Mouse (Mus musculus) stomach, postnatal 0 days (tissue): ENCODE measurements at regions not wholly inside any gene's neighbourhood (a gene's known extent, or its start where the extent isn't known, plus 50 kb on each side); places are given as distances from the start of the nearest gene placed in this dataset.

Experiments
- ATAC-seq: fragments of 200-750 bp; cut with Nextera tagmentation; 2 replicates; pipeline ENCODE4 v1.8.0; 2017; ENCODE audit not compliant: low FRiP score, low TSS enrichment
- DNase-seq: peaks from one replicate; pipeline ENCODE4 v3.0.0-alpha.2; 2016; ENCODE audit warnings: low spot score
- H3K27ac ChIP-seq: fragments of 300-500 bp; sonication (generic); replicated peaks from 2 replicates; pipeline ENCODE4 v1.5.1; 2014; ENCODE audit warnings: mild to moderate bottlenecking, control low read depth
- H3K27me3 ChIP-seq: fragments of 300-500 bp; sonication (generic); 2 replicates; pipeline ENCODE4 v1.6.1; 2014; ENCODE audit warnings: low read length; ENCODE audit not compliant: control insufficient read depth, insufficient read depth
- H3K36me3 ChIP-seq: fragments of 300-500 bp; sonication (generic); 2 replicates; pipeline ENCODE4 v1.6.1; 2014; ENCODE audit warnings: low read length, mixed read lengths; ENCODE audit not compliant: control insufficient read depth, insufficient read depth
- H3K4me1 ChIP-seq: fragments of 300-500 bp; sonication (generic); replicated peaks from 2 replicates; pipeline ENCODE4 v1.6.1; 2014; ENCODE audit warnings: antibody characterized with exemption; ENCODE audit not compliant: control insufficient read depth, insufficient read depth
- H3K4me2 ChIP-seq: fragments of 300-500 bp; sonication (generic); replicated peaks from 2 replicates; pipeline ENCODE4 v1.6.1; 2014; ENCODE audit warnings: low read depth, mild to moderate bottlenecking, control low read depth, moderate library complexity
- H3K4me3 ChIP-seq: fragments of 300-500 bp; sonication (generic); 2 replicates; pipeline ENCODE4 v1.5.1; 2014; ENCODE audit warnings: low read depth, low read length, control low read depth
- H3K9ac ChIP-seq: fragments of 300-500 bp; sonication (generic); 2 replicates; pipeline ENCODE4 v1.6.1; 2014; ENCODE audit warnings: mild to moderate bottlenecking, low read length, control low read depth, mixed read lengths
- H3K9me3 ChIP-seq: fragments of 300-500 bp; sonication (generic); 2 replicates; pipeline ENCODE4 v1.6.1; 2016; ENCODE audit warnings: low read length; ENCODE audit not compliant: control insufficient read depth
- CTCF ChIP-seq: IDR thresholded peaks from 2 replicates; pipeline ENCODE4 v1.5.1; 2016; ENCODE audit warnings: antibody characterized with exemption, low read depth, mild to moderate bottlenecking, moderate library complexity
- EP300 ChIP-seq: optimal IDR thresholded peaks from 2 replicates; pipeline ENCODE3; 2016; ENCODE audit warnings: antibody characterized with exemption
- WGBS: fragments of 180-500 bp; shearing (Covaris S2); extraction: QIAGEN DNeasy Blood & Tissue Kit; methylation state at CpG from one replicate; pipeline ENCODE4 v1.1.7; 2014; 5-methylcytosine and 5-hydroxymethylcytosine counted together

- DNase-seq (no peak), ATAC-seq (no peak)
- H3K9ac ChIP-seq = no peak overlapping the region
- no peaks in the 10 kb centered on the region for H3K9me3 ChIP-seq
- H3K27ac ChIP-seq = no peak overlapping the region
- no peaks in the 10 kb centered on the region for H3K27me3 ChIP-seq
- no peak overlapping the region for H3K4me2 ChIP-seq
- 83% methylated on average over 22 of the region's 22 CpGs for WGBS
- no peaks in the 10 kb centered on the region for H3K4me1 ChIP-seq
- H3K4me3 ChIP-seq = no peak overlapping the region
- TF ChIP-seq CTCF = no peak
- no peaks in the 10 kb centered on the region for H3K36me3 ChIP-seq
These were observed 121.1 kb upstream of the Akirin2 start for GRCm38 (mm10) chr4:34429456-34430235.

- 84% methylated on average over 3 of the region's 3 CpGs for WGBS
- Histone ChIP-seq H3K9me3 (no peaks in the 10 kb centered on the region), H3K27ac (no peak overlapping the region), H3K27me3 (no peaks in the 10 kb centered on the region), H3K4me2 (no peak overlapping the region), H3K9ac (no peak overlapping the region), H3K4me1 (no peaks in the 10 kb centered on the region), H3K36me3 (no peaks in the 10 kb centered on the region), H3K4me3 (no peak overlapping the region)
- TF ChIP-seq EP300 (no peak), CTCF (no peak)
- DNase-seq (no peak), ATAC-seq (no peak)
These were observed 113.4 kb upstream of the Akirin2 start for GRCm38 (mm10) chr4:34437316-34437715.

- Histone ChIP-seq H3K9ac (no peak overlapping the region), H3K9me3 (no peaks in the 10 kb centered on the region), H3K27ac (no peak overlapping the region), H3K36me3 (no peaks in the 10 kb centered on the region), H3K4me2 (no peak overlapping the region), H3K27me3 (no peaks in the 10 kb centered on the region), H3K4me3 (no peak overlapping the region), H3K4me1 (no peaks in the 10 kb centered on the region)
- ATAC-seq (no peak), DNase-seq (no peak)
- TF ChIP-seq EP300 (no peak), CTCF (no peak)
- 80% methylated on average over 7 of the region's 7 CpGs for WGBS
These were observed 101.2 kb upstream of the Akirin2 start for GRCm38 (mm10) chr4:34449582-34449981.

GRCm38 (mm10) chr4:34462591-34462990 is 88.1 kb upstream of the Akirin2 start:
- 80% methylated on average over 4 of the region's 4 CpGs for WGBS

GRCm38 (mm10) chr4:34465845-34466244 is 84.9 kb upstream of the Akirin2 start:
- H3K9ac ChIP-seq = no peak overlapping the region
- DNase-seq = no peak
- WGBS = 98% methylated on average over 2 of the region's 2 CpGs

More at GRCm38 (mm10) chr4:34462591-34462990, 88.1 kb upstream of the Akirin2 start:
- Histone ChIP-seq H3K4me1 (no peaks in the 10 kb centered on the region), H3K27me3 (no peaks in the 10 kb centered on the region), H3K9me3 (no peaks in the 10 kb centered on the region), H3K4me2 (no peak overlapping the region), H3K9ac (no peak overlapping the region), H3K4me3 (no peak overlapping the region), H3K27ac (no peak overlapping the region), H3K36me3 (no peaks in the 10 kb centered on the region)
- TF ChIP-seq EP300 (no peak), CTCF (no peak)
- ATAC-seq (no peak), DNase-seq (no peak)

GRCm38 (mm10) chr4:34466309-34466708 is 84.4 kb upstream of the Akirin2 start:
- no peaks in the 10 kb centered on the region for H3K4me1 ChIP-seq
- TF ChIP-seq EP300 = no peak
- TF ChIP-seq CTCF = no peak
- DNase-seq = no peak
- H3K9ac ChIP-seq = no peak overlapping the region
- no peaks in the 10 kb centered on the region for H3K27me3 ChIP-seq
- H3K36me3 ChIP-seq = no peaks in the 10 kb centered on the region
- no peak overlapping the region for H3K4me2 ChIP-seq
- no peak for ATAC-seq
- WGBS = 46% methylated on average over 3 of the region's 3 CpGs
- no peak overlapping the region for H3K4me3 ChIP-seq
- H3K27ac ChIP-seq = no peak overlapping the region
- no peaks in the 10 kb centered on the region for H3K9me3 ChIP-seq

More at GRCm38 (mm10) chr4:34465845-34466244, 84.9 kb upstream of the Akirin2 start:
- no peak overlapping the region for H3K4me3 ChIP-seq
- TF ChIP-seq EP300 (no peak), CTCF (no peak)
- H3K27me3 ChIP-seq = no peaks in the 10 kb centered on the region
- no peak for ATAC-seq
- no peaks in the 10 kb centered on the region for H3K36me3 ChIP-seq
- H3K27ac ChIP-seq = no peak overlapping the region
- H3K9me3 ChIP-seq = no peaks in the 10 kb centered on the region
- H3K4me2 ChIP-seq = no peak overlapping the region
- no peaks in the 10 kb centered on the region for H3K4me1 ChIP-seq
